Mouse (Mus musculus) stomach, embryonic 15.5 days (tissue): Measurements from ENCODE around the gene Mapk10. TPM values are rescaled to one million over a fixed set of nuclear protein-coding genes. Genes with fewer than 3 reads are reported as not detected.

Source experiments
- ATAC-seq: fragments of 200-750 bp; cut with Nextera tagmentation; 2 replicates; pipeline ENCODE4 v1.8.0; 2017; ENCODE audit warnings: low read depth, moderate number of reproducible peaks, moderate TSS enrichment; ENCODE audit not compliant: insufficient read depth, low FRiP score
- H3K27ac ChIP-seq: fragments of 300-500 bp; sonication (generic); 2 replicates; pipeline ENCODE4 v1.5.1; 2015; ENCODE audit warnings: mild to moderate bottlenecking, inconsistent platforms
- H3K27me3 ChIP-seq: fragments of 300-500 bp; sonication (generic); replicated peaks from 2 replicates; pipeline ENCODE4 v1.6.1; 2015; ENCODE audit warnings: inconsistent platforms
- H3K36me3 ChIP-seq: fragments of 300-500 bp; sonication (generic); 2 replicates; pipeline ENCODE4 v1.6.1; 2015; ENCODE audit warnings: inconsistent platforms
- H3K4me1 ChIP-seq: fragments of 300-500 bp; sonication (generic); 2 replicates; pipeline ENCODE4 v1.6.1; 2015; ENCODE audit warnings: inconsistent platforms
- H3K4me2 ChIP-seq: fragments of 300-500 bp; sonication (generic); 2 replicates; pipeline ENCODE4 v1.6.1; 2015; ENCODE audit warnings: mild to moderate bottlenecking, inconsistent platforms
- H3K4me3 ChIP-seq: fragments of 300-500 bp; sonication (generic); replicated peaks from 2 replicates; pipeline ENCODE4 v1.5.1; 2015; ENCODE audit warnings: inconsistent platforms
- H3K9ac ChIP-seq: fragments of 300-500 bp; sonication (generic); 2 replicates; pipeline ENCODE4 v1.6.1; 2015; ENCODE audit warnings: inconsistent platforms
- H3K9me3 ChIP-seq: fragments of 300-500 bp; sonication (generic); 2 replicates; pipeline ENCODE4 v1.6.1; 2016; ENCODE audit warnings: inconsistent platforms
- WGBS: fragments of 180-500 bp; shearing (Covaris S2); methylation state at CpG from one replicate; pipeline ENCODE4 v1.1.7; 2015; 5-methylcytosine and 5-hydroxymethylcytosine counted together
- polyA plus RNA-seq: library from polyadenylated mRNA; unstranded; fragments of >200 nt; fragmentation: Nextera tagmentation; extraction: Ambion mirVana; gene quantifications from 2 replicates; pipeline ENCODE4 v1.2.1, GENCODE M21; 2015

Gene Mapk10
- polyA plus RNA-seq, 1 experiment from 2014 or later = 4.8 TPM

GRCm38 (mm10) chr5:103104082-103104481 is 107.1 kb downstream of the Mapk10 start:
- no peaks in the 10 kb centered on the region for H3K27me3 ChIP-seq
- 75% methylated on average over 5 of the region's 5 CpGs for WGBS
- no peak for ATAC-seq
- H3K9ac ChIP-seq = no peak overlapping the region
- H3K27ac ChIP-seq = no peak overlapping the region
- no peaks in the 10 kb centered on the region for H3K9me3 ChIP-seq
- no peaks in the 10 kb centered on the region for H3K36me3 ChIP-seq
- no peak overlapping the region for H3K4me3 ChIP-seq
- H3K4me1 ChIP-seq = no peaks in the 10 kb centered on the region
- no peak overlapping the region for H3K4me2 ChIP-seq

DNA sequence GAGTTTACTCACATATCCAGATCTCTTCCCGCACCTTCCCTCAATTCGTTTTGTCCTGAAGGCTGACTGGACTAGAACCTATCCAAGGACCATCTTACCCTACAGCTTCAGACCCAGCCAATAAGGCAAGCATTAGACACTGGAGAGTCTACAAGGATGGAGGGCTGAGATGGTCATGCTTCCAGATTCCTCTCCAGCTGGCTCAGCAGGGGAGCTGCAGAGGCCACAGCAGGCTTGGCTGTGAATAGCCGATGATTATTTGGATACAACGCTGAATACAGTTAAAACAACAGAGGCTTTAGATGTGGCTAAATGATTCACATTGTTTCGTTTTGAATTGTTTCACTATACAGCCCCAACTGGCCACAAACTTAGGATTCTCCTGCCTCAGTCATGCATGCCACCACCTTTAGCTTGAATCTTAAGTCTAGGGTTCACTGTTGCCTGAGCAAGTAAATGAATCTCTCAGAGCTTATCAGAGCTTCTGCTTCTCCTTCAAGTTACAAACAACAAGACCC is 108.2 kb downstream of the Mapk10 start:
- H3K36me3 ChIP-seq = no peaks in the 10 kb centered on the region
- no peak overlapping the region for H3K9ac ChIP-seq
- H3K4me2 ChIP-seq = no peak overlapping the region
- ATAC-seq = no peak
- H3K9me3 ChIP-seq = no peaks in the 10 kb centered on the region
- H3K4me3 ChIP-seq = no peak overlapping the region
- 74% methylated on average over 5 of the region's 5 CpGs for WGBS
- no peaks in the 10 kb centered on the region for H3K4me1 ChIP-seq
- no peak overlapping the region for H3K27ac ChIP-seq
- H3K27me3 ChIP-seq = no peaks in the 10 kb centered on the region

- no peak overlapping the region for H3K4me3 ChIP-seq
- no peak overlapping the region for H3K9ac ChIP-seq
- H3K9me3 ChIP-seq = no peaks in the 10 kb centered on the region
- H3K27me3 ChIP-seq = no peaks in the 10 kb centered on the region
- 78% methylated on average over 1 of the region's 1 CpGs for WGBS
- no peak for ATAC-seq
- no peak overlapping the region for H3K27ac ChIP-seq
- H3K36me3 ChIP-seq = no peaks in the 10 kb centered on the region
- no peaks in the 10 kb centered on the region for H3K4me1 ChIP-seq
- H3K4me2 ChIP-seq = no peak overlapping the region
Observed at GRCm38 (mm10) chr5:103102176-103102575, 109.0 kb downstream of the Mapk10 start.

GRCm38 (mm10) chr5:103094166-103094565 is 117.0 kb downstream of the Mapk10 start:
- Histone ChIP-seq H3K36me3 (no peaks in the 10 kb centered on the region), H3K27me3 (no peaks in the 10 kb centered on the region), H3K27ac (no peak overlapping the region), H3K4me3 (no peak overlapping the region), H3K9ac (no peak overlapping the region), H3K4me1 (no peaks in the 10 kb centered on the region), H3K9me3 (no peaks in the 10 kb centered on the region), H3K4me2 (no peak overlapping the region)
- no peak for ATAC-seq
- WGBS = 85% methylated on average over 2 of the region's 2 CpGs

DNA sequence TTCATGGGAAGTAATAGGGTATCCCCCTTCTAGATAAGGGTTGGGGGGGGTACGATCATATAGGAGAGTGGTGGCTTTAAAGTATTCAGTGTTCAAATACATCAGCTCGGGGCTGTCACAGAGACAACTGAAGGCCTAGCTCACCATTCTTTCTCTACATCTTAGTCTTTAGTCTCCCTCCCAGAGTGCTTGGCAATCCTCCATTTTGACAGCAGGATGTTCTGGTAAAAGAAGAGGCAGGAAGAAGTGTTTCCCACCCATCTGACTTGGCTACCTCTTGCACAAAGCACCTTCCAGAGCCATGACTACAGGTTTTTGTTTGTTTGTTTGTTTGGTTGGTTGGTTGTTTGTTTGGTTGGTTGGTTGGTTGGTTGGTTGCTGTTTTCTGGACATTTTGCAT is 125.3 kb downstream of the Mapk10 start:
- 65% methylated on average over 2 of the region's 2 CpGs for WGBS
- Histone ChIP-seq H3K36me3 (no peaks in the 10 kb centered on the region), H3K9me3 (no peaks in the 10 kb centered on the region), H3K4me3 (no peak overlapping the region), H3K27ac (no peak overlapping the region), H3K9ac (no peak overlapping the region), H3K4me1 (no peaks in the 10 kb centered on the region), H3K4me2 (no peak overlapping the region), H3K27me3 (no peaks in the 10 kb centered on the region)
- ATAC-seq = no peak

DNA sequence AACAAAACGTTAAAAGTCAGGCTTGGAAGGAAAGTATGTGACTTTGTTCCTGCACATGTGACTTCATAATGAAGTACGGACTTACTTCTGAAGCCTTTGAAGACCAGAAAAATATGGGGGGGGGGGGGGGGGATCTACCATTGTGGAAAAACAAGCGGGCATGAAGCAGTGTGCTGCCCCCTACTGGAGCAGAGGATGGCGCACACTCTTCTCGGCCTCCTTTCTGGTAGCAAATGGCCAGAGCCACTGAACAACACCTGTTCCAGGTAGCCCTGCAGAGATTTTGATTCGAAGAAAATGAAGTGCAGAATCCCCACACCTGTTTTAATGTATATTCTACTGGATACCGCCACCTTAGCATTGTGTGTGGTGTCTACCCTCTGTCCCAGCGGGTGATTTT is 135.7 kb downstream of the Mapk10 start:
- ATAC-seq = no peak
- no peak overlapping the region for H3K27ac ChIP-seq
- H3K9ac ChIP-seq = no peak overlapping the region
- no peak overlapping the region for H3K4me3 ChIP-seq
- H3K4me2 ChIP-seq = no peak overlapping the region
- no peaks in the 10 kb centered on the region for H3K4me1 ChIP-seq
- no peaks in the 10 kb centered on the region for H3K27me3 ChIP-seq
- H3K9me3 ChIP-seq = no peaks in the 10 kb centered on the region
- no peaks in the 10 kb centered on the region for H3K36me3 ChIP-seq
- 59% methylated on average over 8 of the region's 8 CpGs for WGBS

GRCm38 (mm10) chr5:103072200-103072825 is 138.8 kb downstream of the Mapk10 start:
- H3K4me1 ChIP-seq = no peaks in the 10 kb centered on the region
- H3K4me3 ChIP-seq = no peak overlapping the region
- H3K4me2 ChIP-seq = no peak overlapping the region
- 74% methylated on average over 6 of the region's 6 CpGs for WGBS
- ATAC-seq = no peak
- no peaks in the 10 kb centered on the region for H3K36me3 ChIP-seq
- H3K27ac ChIP-seq = no peak overlapping the region
- no peaks in the 10 kb centered on the region for H3K27me3 ChIP-seq
- no peaks in the 10 kb centered on the region for H3K9me3 ChIP-seq
- H3K9ac ChIP-seq = no peak overlapping the region

- no peak for ATAC-seq
- Histone ChIP-seq H3K27ac (no peak overlapping the region), H3K36me3 (no peaks in the 10 kb centered on the region), H3K4me3 (no peak overlapping the region), H3K9ac (no peak overlapping the region), H3K4me1 (no peaks in the 10 kb centered on the region), H3K9me3 (no peaks in the 10 kb centered on the region), H3K27me3 (no peaks in the 10 kb centered on the region), H3K4me2 (no peak overlapping the region)
- 75% methylated on average over 17 of the region's 17 CpGs for WGBS
Observed at GRCm38 (mm10) chr5:103071006-103071612, 140.0 kb downstream of the Mapk10 start.

DNA sequence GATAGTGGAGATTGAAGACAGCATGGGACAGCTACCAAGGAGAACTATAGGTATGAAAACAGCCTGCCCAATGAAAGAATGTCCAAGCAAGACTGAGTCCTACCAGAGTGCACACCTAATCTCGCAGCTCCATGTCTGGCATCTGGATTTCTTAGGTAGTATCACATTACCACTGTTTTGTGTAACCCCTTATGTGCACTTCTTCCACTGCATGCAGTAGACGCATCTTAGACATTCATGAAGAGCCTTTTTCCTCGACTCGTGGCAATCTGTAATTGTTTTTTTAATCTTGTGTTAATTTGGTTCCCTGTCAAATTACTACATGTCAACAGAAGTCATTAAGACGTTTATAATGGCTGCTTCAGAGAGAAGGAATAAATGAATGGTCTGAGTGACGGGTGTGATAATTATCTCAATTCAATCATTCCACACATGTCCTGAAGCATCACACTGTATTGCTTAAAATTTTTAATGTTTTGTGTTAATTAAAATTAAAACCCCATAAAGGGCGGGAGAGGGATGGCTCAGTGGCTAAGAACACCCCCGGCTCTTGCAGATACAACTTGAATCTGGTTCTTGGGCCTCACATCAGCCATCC is 160.7 kb downstream of the Mapk10 start:
- Histone ChIP-seq H3K4me1 (no peaks in the 10 kb centered on the region), H3K27ac (no peak overlapping the region), H3K4me3 (no peak overlapping the region), H3K4me2 (no peak overlapping the region), H3K9ac (no peak overlapping the region), H3K36me3 (no peaks in the 10 kb centered on the region), H3K9me3 (no peaks in the 10 kb centered on the region), H3K27me3 (no peaks in the 10 kb centered on the region)
- ATAC-seq = no peak
- 72% methylated on average over 8 of the region's 8 CpGs for WGBS

DNA sequence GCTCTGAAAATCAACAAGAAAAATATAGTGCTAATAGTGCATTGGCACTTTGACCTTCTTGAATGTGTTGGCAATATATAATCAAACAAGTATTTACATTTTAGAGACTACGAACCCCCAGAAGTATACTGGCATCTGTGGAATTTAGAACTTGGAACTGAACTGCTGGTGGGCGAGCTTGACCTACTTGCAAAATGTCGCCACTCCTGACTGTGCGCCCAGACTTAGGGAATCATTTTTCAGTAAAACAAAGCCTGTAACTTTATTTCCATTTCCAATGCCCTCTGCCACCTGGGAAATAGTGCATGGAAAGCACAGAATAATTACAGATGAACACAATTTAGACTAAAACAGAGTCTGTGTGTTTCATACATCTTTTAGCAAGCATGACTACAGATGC is 163.1 kb downstream of the Mapk10 start:
- no peaks in the 10 kb centered on the region for H3K4me1 ChIP-seq
- H3K27ac ChIP-seq = no peak overlapping the region
- no peaks in the 10 kb centered on the region for H3K36me3 ChIP-seq
- H3K27me3 ChIP-seq = no peaks in the 10 kb centered on the region
- no peak overlapping the region for H3K9ac ChIP-seq
- no peak overlapping the region for H3K4me3 ChIP-seq
- no peak overlapping the region for H3K4me2 ChIP-seq
- no peaks in the 10 kb centered on the region for H3K9me3 ChIP-seq
- no peak for ATAC-seq
- 73% methylated on average over 4 of the region's 4 CpGs for WGBS

- Histone ChIP-seq H3K4me1 (no peaks in the 10 kb centered on the region), H3K9ac (no peak overlapping the region), H3K9me3 (no peaks in the 10 kb centered on the region), H3K27me3 (no peaks in the 10 kb centered on the region), H3K4me2 (no peak overlapping the region), H3K27ac (no peak overlapping the region), H3K4me3 (no peak overlapping the region), H3K36me3 (no peaks in the 10 kb centered on the region)
- WGBS = 86% methylated on average over 3 of the region's 3 CpGs
- no peak for ATAC-seq
Observed at GRCm38 (mm10) chr5:103037752-103038151, 173.4 kb downstream of the Mapk10 start.

DNA sequence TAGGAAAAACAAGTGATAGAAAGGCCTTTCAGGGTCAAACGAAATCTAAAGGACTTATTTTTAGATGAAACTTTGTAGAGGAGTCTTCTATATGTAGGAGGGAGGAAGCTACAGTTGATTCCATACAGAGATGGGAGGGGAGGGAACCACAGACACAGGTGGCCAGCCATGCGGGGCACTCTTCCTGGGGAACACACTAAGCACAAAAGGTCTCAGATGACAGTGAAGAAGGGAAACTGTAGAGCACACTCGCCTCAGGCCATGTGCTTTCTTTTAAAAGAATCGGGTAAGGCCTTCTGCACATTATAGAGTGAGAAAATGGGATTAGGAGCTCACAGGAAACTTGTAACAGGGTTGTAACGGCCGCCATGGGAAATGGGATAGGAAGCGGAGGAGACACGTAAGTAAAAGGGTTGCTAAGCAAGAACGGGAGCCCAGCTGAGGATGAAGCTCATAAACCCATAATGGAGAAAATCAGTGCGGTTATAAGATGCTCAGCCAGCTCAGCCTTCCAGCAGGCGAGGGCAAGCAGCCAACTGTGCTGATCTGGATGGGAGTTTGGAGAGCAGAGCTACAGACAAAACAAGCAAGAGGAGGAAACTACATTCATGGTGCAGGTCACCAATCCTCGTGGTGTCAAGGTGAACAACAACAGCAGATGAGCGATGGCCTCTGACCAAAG is 182.1 kb downstream of the Mapk10 start:
- Histone ChIP-seq H3K4me3 (no peak overlapping the region), H3K36me3 (no peaks in the 10 kb centered on the region), H3K27ac (no peak overlapping the region), H3K27me3 (no peaks in the 10 kb centered on the region), H3K4me1 (no peaks in the 10 kb centered on the region), H3K4me2 (no peak overlapping the region), H3K9ac (no peak overlapping the region), H3K9me3 (no peaks in the 10 kb centered on the region)
- ATAC-seq = no peak
- WGBS = 66% methylated on average over 13 of the region's 13 CpGs
